Mouse (Mus musculus): ENCODE results near the gene Atxn7. TPM values are rescaled to one million over a fixed set of nuclear protein-coding genes. Genes with fewer than 3 reads are reported as not detected.

The Atxn7 gene
- total RNA-seq, 1 experiment from 2014 or later: 58.7 TPM

GRCm38 (mm10) chr14:13977498-13977897 lies 16.3 kb downstream of the Atxn7 start:
- ATAC-seq (ENCODE audit: extremely low read depth, insufficient number of reproducible peaks, low FRiP score, poor library complexity, severe bottlenecking): no peak

GRCm38 (mm10) chr14:13981286-13981685 lies 20.0 kb downstream of the Atxn7 start:
- peak; percentile 79; the same call in 1 of the 2 replicates for ATAC-seq (ENCODE audit: extremely low read depth, insufficient number of reproducible peaks, low FRiP score, poor library complexity, severe bottlenecking)

- no peak for ATAC-seq (ENCODE audit: extremely low read depth, insufficient number of reproducible peaks, low FRiP score, poor library complexity, severe bottlenecking)
Observed at GRCm38 (mm10) chr14:13982174-13982573, 20.9 kb downstream of the Atxn7 start.

- ATAC-seq (ENCODE audit: extremely low read depth, insufficient number of reproducible peaks, low FRiP score, poor library complexity, severe bottlenecking): no peak
Observed at GRCm38 (mm10) chr14:13988397-13988796, 27.2 kb downstream of the Atxn7 start.

GRCm38 (mm10) chr14:13990741-13991140 lies 29.5 kb downstream of the Atxn7 start:
- ATAC-seq (ENCODE audit: extremely low read depth, insufficient number of reproducible peaks, low FRiP score, poor library complexity, severe bottlenecking): no peak

GRCm38 (mm10) chr14:13995206-13996097 lies 34.2 kb downstream of the Atxn7 start:
- ATAC-seq (ENCODE audit: extremely low read depth, insufficient number of reproducible peaks, low FRiP score, poor library complexity, severe bottlenecking): no peak

GRCm38 (mm10) chr14:14002771-14003170 lies 41.5 kb downstream of the Atxn7 start:
- no peak for ATAC-seq (ENCODE audit: extremely low read depth, insufficient number of reproducible peaks, low FRiP score, poor library complexity, severe bottlenecking)

GRCm38 (mm10) chr14:14009712-14010111 lies 48.5 kb downstream of the Atxn7 start:
- no peak for ATAC-seq (ENCODE audit: extremely low read depth, insufficient number of reproducible peaks, low FRiP score, poor library complexity, severe bottlenecking)

GRCm38 (mm10) chr14:14012383-14013251 lies 51.4 kb downstream of the Atxn7 start:
- peak; percentile 83 for ATAC-seq (ENCODE audit: extremely low read depth, insufficient number of reproducible peaks, low FRiP score, poor library complexity, severe bottlenecking)

GRCm38 (mm10) chr14:14013252-14013711 lies 52.0 kb downstream of the Atxn7 start:
- peak; percentile 36; the same call in 1 of the 2 replicates for ATAC-seq (ENCODE audit: extremely low read depth, insufficient number of reproducible peaks, low FRiP score, poor library complexity, severe bottlenecking)

- ATAC-seq (ENCODE audit: extremely low read depth, insufficient number of reproducible peaks, low FRiP score, poor library complexity, severe bottlenecking): no peak
Observed at GRCm38 (mm10) chr14:14014636-14015375, 53.6 kb downstream of the Atxn7 start.

GRCm38 (mm10) chr14:14019155-14019894 lies 58.1 kb downstream of the Atxn7 start:
- peak; percentile 88 for ATAC-seq (ENCODE audit: extremely low read depth, insufficient number of reproducible peaks, low FRiP score, poor library complexity, severe bottlenecking)

GRCm38 (mm10) chr14:14021244-14021643 lies 60.0 kb downstream of the Atxn7 start:
- no peak for ATAC-seq (ENCODE audit: extremely low read depth, insufficient number of reproducible peaks, low FRiP score, poor library complexity, severe bottlenecking)

- no peak for ATAC-seq (ENCODE audit: extremely low read depth, insufficient number of reproducible peaks, low FRiP score, poor library complexity, severe bottlenecking)
Observed at GRCm38 (mm10) chr14:14025870-14026269, 64.6 kb downstream of the Atxn7 start.

GRCm38 (mm10) chr14:14030621-14031020 lies 69.4 kb downstream of the Atxn7 start:
- ATAC-seq (ENCODE audit: extremely low read depth, insufficient number of reproducible peaks, low FRiP score, poor library complexity, severe bottlenecking): no peak

GRCm38 (mm10) chr14:14032842-14033241 lies 71.6 kb downstream of the Atxn7 start:
- no peak for ATAC-seq (ENCODE audit: extremely low read depth, insufficient number of reproducible peaks, low FRiP score, poor library complexity, severe bottlenecking)

GRCm38 (mm10) chr14:14036352-14036751 lies 75.1 kb downstream of the Atxn7 start:
- ATAC-seq (ENCODE audit: extremely low read depth, insufficient number of reproducible peaks, low FRiP score, poor library complexity, severe bottlenecking): no peak

GRCm38 (mm10) chr14:14038233-14038632 lies 77.0 kb downstream of the Atxn7 start:
- no peak for ATAC-seq (ENCODE audit: extremely low read depth, insufficient number of reproducible peaks, low FRiP score, poor library complexity, severe bottlenecking)
